Mouse (Mus musculus): ENCODE measurements around the gene Lemd2.

DNA sequence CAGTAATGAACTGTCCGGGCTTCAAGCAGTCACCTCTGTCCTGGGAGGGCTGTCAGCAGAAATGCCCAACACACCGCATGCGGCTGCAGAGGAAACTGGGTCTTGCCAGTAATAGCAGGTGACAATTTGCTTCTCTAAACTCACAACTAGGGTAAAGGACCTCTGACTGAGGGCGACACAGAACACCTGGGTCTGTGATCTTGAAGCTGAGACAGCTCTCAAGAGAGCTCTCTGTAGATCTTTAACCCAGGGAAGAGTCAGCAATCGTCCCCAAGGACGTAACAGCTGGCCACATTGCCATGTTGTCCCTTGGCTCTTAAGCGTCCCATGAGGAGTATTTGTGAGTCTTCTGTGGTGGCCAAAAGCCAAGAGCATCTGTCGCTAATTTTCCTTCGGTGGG is 31.8 kb downstream of the Lemd2 start:
- no peak for TF ChIP-seq CTCF (IDR thresholded peaks at IDR 0.05; ENCODE audit: extremely low read depth, insufficient read depth, low read length)
- TF ChIP-seq POLR2A (IDR thresholded peaks at IDR 0.05; ENCODE audit: extremely low read depth, insufficient read depth, low read length) = no peak

Measured in cortical plate, adult 2 months (tissue).